Mouse (Mus musculus) neural tube, embryonic 12.5 days (tissue): ENCODE measurements around the gene Gm20388. TPM values are rescaled to one million over a fixed set of nuclear protein-coding genes. Genes with fewer than 3 reads are reported as not detected.

Experiments
- ATAC-seq: fragments of 200-750 bp; cut with Nextera tagmentation; 2 replicates; pipeline ENCODE4 v1.8.0; 2017; ENCODE audit warnings: low read depth, mild to moderate bottlenecking, moderate TSS enrichment, moderate library complexity; ENCODE audit not compliant: low FRiP score
- H3K27ac ChIP-seq: fragments of 300-500 bp; sonication (generic); 2 replicates; pipeline ENCODE4 v1.5.1; 2016
- H3K27me3 ChIP-seq: fragments of 300-500 bp; sonication (generic); replicated peaks from 2 replicates; pipeline ENCODE4 v1.6.1; 2016; ENCODE audit warnings: mild to moderate bottlenecking
- H3K36me3 ChIP-seq: fragments of 300-500 bp; sonication (generic); 2 replicates; pipeline ENCODE4 v1.6.1; 2016; ENCODE audit warnings: mild to moderate bottlenecking
- H3K4me1 ChIP-seq: fragments of 300-500 bp; sonication (generic); 2 replicates; pipeline ENCODE4 v1.6.1; 2016
- H3K4me2 ChIP-seq: fragments of 300-500 bp; sonication (generic); replicated peaks from 2 replicates; pipeline ENCODE4 v1.6.1; 2016; ENCODE audit warnings: mild to moderate bottlenecking
- H3K4me3 ChIP-seq: fragments of 300-500 bp; sonication (generic); 2 replicates; pipeline ENCODE4 v1.5.1; 2016
- H3K9ac ChIP-seq: fragments of 300-500 bp; sonication (generic); 2 replicates; pipeline ENCODE4 v1.6.1; 2016; ENCODE audit warnings: mild to moderate bottlenecking
- H3K9me3 ChIP-seq: fragments of 300-500 bp; sonication (generic); 2 replicates; pipeline ENCODE4 v1.6.1; 2016; ENCODE audit warnings: mild to moderate bottlenecking
- WGBS: fragments of 180-500 bp; shearing (Covaris S2); methylation state at CpG from one replicate; pipeline ENCODE4 v1.1.7; 2016; 5-methylcytosine and 5-hydroxymethylcytosine counted together
- polyA plus RNA-seq: library from polyadenylated mRNA; unstranded; fragments of >200 nt; fragmentation: Nextera tagmentation; extraction: Ambion mirVana; gene quantifications from 2 replicates; pipeline ENCODE4 v1.2.1, GENCODE M21; 2016

Gene Gm20388
- polyA plus RNA-seq, 1 experiment from 2014 or later: not detected

GRCm38 (mm10) chr8:122954090-122954799 lies 3043.6 kb downstream of the Gm20388 start:
- no peak for ATAC-seq
- Histone ChIP-seq H3K4me3 (no peak overlapping the region), H3K4me1 (peaks cover 9% of the 10 kb centered on the region), H3K9ac (no peak overlapping the region), H3K9me3 (no peaks in the 10 kb centered on the region), H3K27ac (no peak overlapping the region), H3K4me2 (no peak overlapping the region), H3K27me3 (no peaks in the 10 kb centered on the region), H3K36me3 (no peaks in the 10 kb centered on the region)
- 93% methylated on average over 3 of the region's 3 CpGs for WGBS

- Histone ChIP-seq H3K4me1 (no peaks in the 10 kb centered on the region; the same call in 1 of the 2 replicates), H3K4me2 (no peak overlapping the region), H3K27ac (no peak overlapping the region), H3K9ac (no peak overlapping the region), H3K9me3 (no peaks in the 10 kb centered on the region), H3K4me3 (no peak overlapping the region), H3K36me3 (no peaks in the 10 kb centered on the region), H3K27me3 (no peaks in the 10 kb centered on the region)
- no peak for ATAC-seq
These were observed 3044.6 kb downstream of the Gm20388 start for GRCm38 (mm10) chr8:122955195-122955594.

- no peak for ATAC-seq
These were observed 3045.4 kb downstream of the Gm20388 start for GRCm38 (mm10) chr8:122955997-122956396.

GRCm38 (mm10) chr8:122960323-122960722 lies 3049.7 kb downstream of the Gm20388 start:
- Histone ChIP-seq H3K36me3 (no peaks in the 10 kb centered on the region), H3K4me1 (peaks cover 12% of the 10 kb centered on the region), H3K27ac (no peak overlapping the region), H3K9me3 (no peaks in the 10 kb centered on the region), H3K4me2 (no peak overlapping the region), H3K9ac (no peak overlapping the region), H3K27me3 (no peaks in the 10 kb centered on the region), H3K4me3 (no peak overlapping the region)
- no peak for ATAC-seq
- 91% methylated on average over 5 of the region's 5 CpGs for WGBS

More at GRCm38 (mm10) chr8:122955997-122956396, 3045.4 kb downstream of the Gm20388 start:
- no peak overlapping the region for H3K4me3 ChIP-seq
- H3K4me2 ChIP-seq: no peak overlapping the region
- H3K4me1 ChIP-seq: peaks cover 2% of the 10 kb centered on the region
- H3K36me3 ChIP-seq: no peaks in the 10 kb centered on the region
- 93% methylated on average over 3 of the region's 3 CpGs for WGBS
- no peak overlapping the region for H3K27ac ChIP-seq
- H3K27me3 ChIP-seq: no peaks in the 10 kb centered on the region
- H3K9ac ChIP-seq: no peak overlapping the region
- H3K9me3 ChIP-seq: no peaks in the 10 kb centered on the region

GRCm38 (mm10) chr8:122960932-122961331 lies 3050.3 kb downstream of the Gm20388 start:
- no peaks in the 10 kb centered on the region for H3K36me3 ChIP-seq
- WGBS: 11% methylated on average over 1 of the region's 1 CpGs
- ATAC-seq: no peak

GRCm38 (mm10) chr8:122961458-122961857 lies 3050.8 kb downstream of the Gm20388 start:
- Histone ChIP-seq H3K4me2 (no peak overlapping the region), H3K4me3 (no peak overlapping the region), H3K9me3 (no peaks in the 10 kb centered on the region), H3K4me1 (peaks cover 12% of the 10 kb centered on the region), H3K36me3 (no peaks in the 10 kb centered on the region), H3K27ac (no peak overlapping the region), H3K27me3 (no peaks in the 10 kb centered on the region), H3K9ac (no peak overlapping the region)
- no peak for ATAC-seq
- WGBS: 68% methylated on average over 2 of the region's 2 CpGs

More at GRCm38 (mm10) chr8:122960932-122961331, 3050.3 kb downstream of the Gm20388 start:
- H3K9ac ChIP-seq: no peak overlapping the region
- H3K4me2 ChIP-seq: no peak overlapping the region
- H3K27me3 ChIP-seq: no peaks in the 10 kb centered on the region
- H3K27ac ChIP-seq: no peak overlapping the region
- no peaks in the 10 kb centered on the region for H3K9me3 ChIP-seq
- no peak overlapping the region for H3K4me3 ChIP-seq
- peaks cover 12% of the 10 kb centered on the region for H3K4me1 ChIP-seq

GRCm38 (mm10) chr8:122962046-122962445 lies 3051.4 kb downstream of the Gm20388 start:
- no peak for ATAC-seq
- H3K36me3 ChIP-seq: no peaks in the 10 kb centered on the region

GRCm38 (mm10) chr8:122966638-122967037 lies 3056.0 kb downstream of the Gm20388 start:
- no peaks in the 10 kb centered on the region for H3K9me3 ChIP-seq
- no peaks in the 10 kb centered on the region for H3K27me3 ChIP-seq
- WGBS: 92% methylated on average over 3 of the region's 3 CpGs
- H3K4me3 ChIP-seq: no peak overlapping the region
- H3K36me3 ChIP-seq: peaks cover 11% of the 10 kb centered on the region; the same call in 1 of the 2 replicates
- H3K27ac ChIP-seq: no peak overlapping the region
- H3K4me2 ChIP-seq: no peak overlapping the region
- peaks cover 5% of the 10 kb centered on the region for H3K4me1 ChIP-seq
- no peak for ATAC-seq
- no peak overlapping the region for H3K9ac ChIP-seq

More at GRCm38 (mm10) chr8:122962046-122962445, 3051.4 kb downstream of the Gm20388 start:
- Histone ChIP-seq H3K27ac (no peak overlapping the region), H3K4me3 (no peak overlapping the region), H3K27me3 (no peaks in the 10 kb centered on the region), H3K9me3 (no peaks in the 10 kb centered on the region), H3K4me2 (no peak overlapping the region), H3K4me1 (peaks cover 12% of the 10 kb centered on the region), H3K9ac (no peak overlapping the region)
- WGBS: 61% methylated on average over 5 of the region's 5 CpGs

GRCm38 (mm10) chr8:122968145-122968544 lies 3057.5 kb downstream of the Gm20388 start:
- no peaks in the 10 kb centered on the region for H3K9me3 ChIP-seq
- ATAC-seq: no peak
- H3K4me1 ChIP-seq: no peaks in the 10 kb centered on the region
- no peak overlapping the region for H3K4me2 ChIP-seq
- no peaks in the 10 kb centered on the region for H3K27me3 ChIP-seq
- 98% methylated on average over 3 of the region's 3 CpGs for WGBS
- H3K36me3 ChIP-seq: peaks cover 13% of the 10 kb centered on the region
- no peak overlapping the region for H3K9ac ChIP-seq
- H3K27ac ChIP-seq: no peak overlapping the region
- no peak overlapping the region for H3K4me3 ChIP-seq

GRCm38 (mm10) chr8:122969964-122970620 lies 3059.5 kb downstream of the Gm20388 start:
- no peaks in the 10 kb centered on the region for H3K27me3 ChIP-seq
- no peaks in the 10 kb centered on the region for H3K9me3 ChIP-seq
- H3K4me1 ChIP-seq: no peaks in the 10 kb centered on the region
- H3K4me3 ChIP-seq: no peak overlapping the region
- H3K9ac ChIP-seq: no peak overlapping the region
- WGBS: 87% methylated on average over 3 of the region's 3 CpGs
- no peak overlapping the region for H3K27ac ChIP-seq
- no peak overlapping the region for H3K4me2 ChIP-seq
- no peak for ATAC-seq
- H3K36me3 ChIP-seq: peaks cover 18% of the 10 kb centered on the region

GRCm38 (mm10) chr8:122976046-122976445 lies 3065.4 kb downstream of the Gm20388 start:
- no peak overlapping the region for H3K4me2 ChIP-seq
- peaks cover 7% of the 10 kb centered on the region for H3K36me3 ChIP-seq
- no peaks in the 10 kb centered on the region for H3K27me3 ChIP-seq
- over 99% methylated on average over 4 of the region's 4 CpGs for WGBS
- no peaks in the 10 kb centered on the region for H3K9me3 ChIP-seq
- no peak for ATAC-seq
- no peaks in the 10 kb centered on the region; the same call in 1 of the 2 replicates for H3K4me1 ChIP-seq
- no peak overlapping the region for H3K27ac ChIP-seq
- H3K4me3 ChIP-seq: no peak overlapping the region
- no peak overlapping the region for H3K9ac ChIP-seq

- no peak overlapping the region for H3K4me2 ChIP-seq
- 83% methylated on average over 3 of the region's 3 CpGs for WGBS
- no peak for ATAC-seq
- no peaks in the 10 kb centered on the region for H3K9me3 ChIP-seq
- no peak overlapping the region for H3K9ac ChIP-seq
- no peak overlapping the region for H3K4me3 ChIP-seq
- H3K27me3 ChIP-seq: no peaks in the 10 kb centered on the region
- no peak overlapping the region for H3K27ac ChIP-seq
- no peaks in the 10 kb centered on the region; the same call in 1 of the 2 replicates for H3K36me3 ChIP-seq
- no peaks in the 10 kb centered on the region; the same call in 1 of the 2 replicates for H3K4me1 ChIP-seq
These were observed 3068.8 kb downstream of the Gm20388 start for GRCm38 (mm10) chr8:122979424-122979823.
